Mouse (Mus musculus) myocyte (in vitro differentiated cells): Measurements from ENCODE around the gene Tspyl3. TPM values are rescaled to one million over a fixed set of nuclear protein-coding genes. Genes with fewer than 3 reads are reported as not detected.
A peak's percentile ranks its signal among the peaks of the same experiment; 100 is the strongest.

ENCODE experiments used
- H3K27me3 ChIP-seq: one replicate; pipeline ENCODE4 v1.6.1; 2011; ENCODE audit not compliant: control insufficient read depth, insufficient read depth, insufficient read length
- H3K36me3 ChIP-seq: one replicate; pipeline ENCODE4 v1.6.1; 2011; ENCODE audit not compliant: control insufficient read depth, insufficient read depth
- H3K4me2 ChIP-seq: one replicate; pipeline ENCODE4 v1.6.1; 2011; ENCODE audit warnings: low read depth, control low read depth
- H3K4me3 ChIP-seq: one replicate; pipeline ENCODE4 v1.5.1; 2011; ENCODE audit warnings: mild to moderate bottlenecking, control low read depth, moderate library complexity
- H3K79me2 ChIP-seq: one replicate; pipeline ENCODE4 v1.6.1; 2011; ENCODE audit not compliant: control insufficient read depth, insufficient read depth
- H3ac ChIP-seq: one replicate; pipeline ENCODE4 v1.6.1; 2011; ENCODE audit not compliant: control insufficient read depth, insufficient read length
- CEBPB ChIP-seq: IDR thresholded peaks from 2 replicates; pipeline ENCODE4 v1.6.1; 2011; ENCODE audit warnings: mild to moderate bottlenecking, moderate library complexity; ENCODE audit not compliant: poor library complexity, insufficient read depth, severe bottlenecking
- E2F4 ChIP-seq: IDR thresholded peaks from one replicate; pipeline ENCODE4 v1.6.1; 2011; ENCODE audit warnings: mild to moderate bottlenecking, control low read depth, moderate library complexity; ENCODE audit not compliant: insufficient read depth
- MAX ChIP-seq: IDR thresholded peaks from one replicate; pipeline ENCODE4 v1.6.1; 2011; ENCODE audit warnings: low read depth, mild to moderate bottlenecking, control low read depth
- MYOD1 ChIP-seq, 3 experiments: IDR thresholded peaks; one replicate each; pipeline ENCODE4 v1.6.1; 2011; ENCODE audit warnings: control low read depth in 2 of 3, low read depth in 2 of 3, mild to moderate bottlenecking in 2 of 3, moderate library complexity in 1 of 3; ENCODE audit not compliant: insufficient read length in 2 of 3, control insufficient read depth in 1 of 3
- MYOG ChIP-seq, 3 experiments: IDR thresholded peaks; one replicate each; pipeline ENCODE4 v1.6.1; 2011; ENCODE audit warnings: control low read depth in 2 of 3, low read depth in 2 of 3, mild to moderate bottlenecking in 2 of 3; ENCODE audit not compliant: insufficient read length in 2 of 3, control insufficient read depth in 1 of 3, insufficient read depth in 1 of 3
- POLR2A ChIP-seq: IDR thresholded peaks from one replicate; pipeline ENCODE4 v1.6.1; 2011; ENCODE audit warnings: low read depth, mild to moderate bottlenecking, control low read depth, moderate library complexity; ENCODE audit not compliant: insufficient read length
- POLR2AphosphoS2 ChIP-seq: IDR thresholded peaks from one replicate; pipeline ENCODE4 v1.6.1; 2011; ENCODE audit warnings: low read depth, control low read depth; ENCODE audit not compliant: insufficient read length
- REST ChIP-seq: IDR thresholded peaks from one replicate; pipeline ENCODE4 v1.6.1; 2011; ENCODE audit warnings: mild to moderate bottlenecking, control low read depth, moderate library complexity; ENCODE audit not compliant: insufficient read depth, insufficient read length
- SRF ChIP-seq: IDR thresholded peaks from one replicate; pipeline ENCODE4 v1.6.1; 2011; ENCODE audit warnings: low read depth; ENCODE audit not compliant: control insufficient read depth, insufficient read length
- TCF12 ChIP-seq: IDR thresholded peaks from one replicate; pipeline ENCODE4 v1.6.1; 2011; ENCODE audit warnings: mild to moderate bottlenecking, control low read depth; ENCODE audit not compliant: poor library complexity, insufficient read depth, severe bottlenecking
- TCF3 ChIP-seq: IDR thresholded peaks from one replicate; pipeline ENCODE4 v1.6.1; 2011; ENCODE audit warnings: low read depth, control low read depth; ENCODE audit not compliant: insufficient read length
- USF1 ChIP-seq: IDR thresholded peaks from one replicate; pipeline ENCODE4 v1.6.1; 2011; ENCODE audit warnings: low read depth, mild to moderate bottlenecking, control low read depth, moderate library complexity
- polyA plus RNA-seq: library from polyadenylated mRNA; unstranded; fragments of >200 nt; fragmentation: generic; extraction: Trizol; gene quantifications from one replicate; pipeline ENCODE4 v1.2.1, GENCODE M21; 2012; ENCODE audit warnings: missing spikeins

The Tspyl3 gene
- polyA plus RNA-seq, 1 experiment, result 0.12 TPM

DNA sequence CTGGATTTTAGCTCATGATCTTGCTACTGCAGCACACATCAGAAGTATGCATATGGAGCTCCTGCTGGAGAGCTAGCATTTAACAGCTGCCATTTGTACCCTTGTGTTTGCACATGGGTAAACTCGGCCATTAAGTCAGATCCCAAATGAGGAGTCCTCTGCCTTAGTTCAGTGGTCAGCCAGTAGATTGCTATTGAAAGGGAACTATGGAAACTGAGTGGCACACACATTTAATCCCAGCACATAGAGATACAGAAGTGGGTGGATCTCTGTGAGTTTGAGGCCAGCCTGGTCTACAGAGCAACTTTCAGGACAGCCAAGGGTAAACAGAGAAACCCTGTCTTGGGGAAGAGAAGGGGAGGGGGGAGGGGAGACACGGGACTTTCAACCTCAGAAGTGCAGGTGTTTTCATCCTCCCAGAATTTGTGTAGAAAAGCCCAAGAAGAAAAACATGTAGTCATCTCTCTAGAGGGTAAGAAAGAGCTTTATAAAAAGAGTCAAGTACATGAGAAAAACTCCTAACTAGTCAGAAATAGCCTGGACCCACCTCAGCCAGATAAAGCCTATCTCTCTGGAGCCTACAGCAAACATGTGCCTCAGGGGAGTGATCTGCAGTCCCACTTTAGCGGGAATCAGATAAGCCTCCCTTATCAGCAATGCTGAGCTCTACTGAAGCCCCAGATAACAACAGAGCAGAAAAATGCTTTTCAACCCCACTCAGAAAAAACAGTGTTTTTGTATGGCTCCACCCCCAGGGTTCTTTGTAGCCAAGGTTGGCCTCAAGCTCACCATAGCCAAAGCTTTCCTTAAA lies 34.8 kb upstream of the Tspyl3 start:
- TF ChIP-seq POLR2AphosphoS2, result no peak
- no peak for TF ChIP-seq MYOG (IDR thresholded peaks at IDR 0.05; ENCODE audit: control insufficient read depth in 1 of 3, insufficient read depth in 1 of 3, insufficient read length in 2 of 3, low read depth in 2 of 3)
- TF ChIP-seq E2F4, result no peak
- TF ChIP-seq REST, result no peak
- no peak for TF ChIP-seq CEBPB
- TF ChIP-seq SRF, result no peak
- TF ChIP-seq TCF3, result no peak
- no peak for TF ChIP-seq POLR2A
- no peak for TF ChIP-seq USF1
- no peak for TF ChIP-seq TCF12
- no peak for TF ChIP-seq MYOD1 (IDR thresholded peaks at IDR 0.05; ENCODE audit: control insufficient read depth in 1 of 3, insufficient read length in 2 of 3, low read depth in 2 of 3)
- no peak for TF ChIP-seq MAX
- Histone ChIP-seq H3ac (no peak overlapping the region), H3K27me3 (no peaks in the 10 kb centered on the region), H3K4me2 (no peak overlapping the region), H3K79me2 (no peaks in the 10 kb centered on the region), H3K36me3 (no peaks in the 10 kb centered on the region), H3K4me3 (no peak overlapping the region)

DNA sequence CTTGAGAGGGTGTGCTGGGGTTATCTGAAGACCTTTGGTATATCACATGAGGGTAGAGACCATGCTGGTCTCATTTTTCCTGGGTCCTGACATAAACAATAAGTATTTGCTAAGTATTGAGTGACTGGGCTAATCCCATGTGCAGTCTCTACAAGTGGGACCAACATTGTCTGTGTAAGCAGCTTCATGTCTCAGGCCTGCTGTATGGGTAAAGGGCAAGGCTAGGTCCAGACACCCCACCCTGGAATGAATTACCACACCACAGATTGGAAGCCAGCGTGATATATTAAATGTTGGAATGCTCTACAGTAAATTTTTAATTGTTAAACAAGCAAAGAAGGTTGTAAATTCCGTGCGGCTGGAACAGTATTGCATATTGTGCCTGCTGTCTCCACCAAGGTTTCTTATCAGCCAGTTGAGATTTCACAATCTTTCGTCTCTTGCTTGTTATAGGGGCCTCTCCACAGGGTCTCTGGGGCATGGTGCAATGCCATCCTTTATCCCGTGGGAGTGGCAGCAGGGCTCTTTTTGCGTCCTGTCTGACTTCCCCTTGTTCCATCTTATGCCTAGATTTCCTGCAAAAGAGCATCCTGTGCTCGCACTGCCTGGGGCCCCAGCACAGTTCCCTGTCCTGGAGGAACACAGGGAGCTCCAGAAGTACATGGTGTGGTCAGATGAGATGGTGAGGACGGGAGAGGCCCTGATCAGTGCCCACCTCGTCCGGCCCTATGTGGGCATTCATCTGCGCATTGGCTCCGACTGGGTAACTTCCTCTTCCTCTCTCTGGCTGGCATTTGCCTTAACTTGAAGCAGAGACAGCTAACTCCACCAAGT lies 34.0 kb upstream of the Tspyl3 start:
- Histone ChIP-seq H3K79me2 (no peaks in the 10 kb centered on the region), H3K4me2 (no peak overlapping the region), H3K36me3 (no peaks in the 10 kb centered on the region), H3ac (no peak overlapping the region), H3K27me3 (no peaks in the 10 kb centered on the region), H3K4me3 (no peak overlapping the region)
- TF ChIP-seq REST (no peak), SRF (no peak), POLR2A (no peak), MAX (no peak), CEBPB (no peak), TCF12 (no peak), MYOG (IDR thresholded peaks at IDR 0.05; ENCODE audit: control insufficient read depth in 1 of 3, insufficient read depth in 1 of 3, insufficient read length in 2 of 3, low read depth in 2 of 3) (no peak), TCF3 (no peak), MYOD1 (IDR thresholded peaks at IDR 0.05; ENCODE audit: control insufficient read depth in 1 of 3, insufficient read length in 2 of 3, low read depth in 2 of 3) (no peak)

DNA sequence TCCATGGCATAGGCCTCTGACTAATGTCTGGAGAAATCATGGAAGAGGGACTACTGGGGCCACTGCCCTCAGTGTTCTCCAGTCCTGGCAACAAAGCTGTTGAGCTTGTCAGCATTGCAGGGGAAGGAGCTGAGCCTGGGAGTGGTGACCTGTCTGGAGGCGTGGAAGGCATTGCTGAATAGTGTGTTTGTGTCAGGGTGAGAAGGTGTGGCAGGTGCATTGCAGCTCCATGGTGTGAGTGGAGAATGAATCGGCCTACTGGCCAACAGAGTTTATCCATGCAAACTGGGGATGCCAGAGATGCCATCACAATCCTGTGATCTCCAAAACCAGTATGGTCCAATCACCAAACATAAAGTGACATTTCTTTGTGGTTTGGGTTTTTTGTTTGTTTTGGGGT lies 31.4 kb upstream of the Tspyl3 start:
- Histone ChIP-seq H3K4me3 (no peak overlapping the region), H3K27me3 (no peaks in the 10 kb centered on the region), H3K36me3 (no peaks in the 10 kb centered on the region), H3K4me2 (no peak overlapping the region), H3ac (no peak overlapping the region), H3K79me2 (no peaks in the 10 kb centered on the region)
- TF ChIP-seq MYOD1 (IDR thresholded peaks at IDR 0.05; ENCODE audit: control insufficient read depth in 1 of 3, insufficient read length in 2 of 3, low read depth in 2 of 3), result peak in 2 of 3 experiments; percentile 40 to 80
- TF ChIP-seq SRF, result no peak
- TF ChIP-seq POLR2A, result no peak

DNA sequence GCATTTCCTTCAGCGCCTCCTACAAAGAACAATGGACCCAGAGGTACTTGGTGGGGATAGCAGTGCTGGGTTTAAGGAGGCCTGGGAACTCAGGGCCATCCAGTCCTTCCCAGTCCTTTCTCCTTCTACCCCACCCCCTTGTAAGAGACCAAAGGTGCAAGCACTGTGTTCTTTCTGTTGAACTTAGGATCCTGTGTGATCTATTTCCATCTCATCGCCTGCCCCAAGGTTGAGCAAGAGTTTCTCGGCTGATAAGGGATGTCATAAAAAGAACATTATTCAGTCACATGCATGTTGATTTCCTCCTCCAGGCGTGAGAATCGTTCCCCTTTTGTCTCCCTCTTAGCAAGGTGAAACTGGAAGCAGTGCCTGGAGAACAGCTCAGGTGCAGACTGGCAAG lies 24.5 kb upstream of the Tspyl3 start:
- TF ChIP-seq SRF, result no peak
- no peak for TF ChIP-seq CEBPB
- no peak for TF ChIP-seq POLR2A
- H3K36me3 ChIP-seq, result peaks cover 16% of the 10 kb centered on the region
- H3K4me3 ChIP-seq, result no peak overlapping the region
- no peak overlapping the region for H3ac ChIP-seq
- H3K79me2 ChIP-seq, result no peaks in the 10 kb centered on the region
- H3K4me2 ChIP-seq, result no peak overlapping the region
- H3K27me3 ChIP-seq, result no peaks in the 10 kb centered on the region

DNA sequence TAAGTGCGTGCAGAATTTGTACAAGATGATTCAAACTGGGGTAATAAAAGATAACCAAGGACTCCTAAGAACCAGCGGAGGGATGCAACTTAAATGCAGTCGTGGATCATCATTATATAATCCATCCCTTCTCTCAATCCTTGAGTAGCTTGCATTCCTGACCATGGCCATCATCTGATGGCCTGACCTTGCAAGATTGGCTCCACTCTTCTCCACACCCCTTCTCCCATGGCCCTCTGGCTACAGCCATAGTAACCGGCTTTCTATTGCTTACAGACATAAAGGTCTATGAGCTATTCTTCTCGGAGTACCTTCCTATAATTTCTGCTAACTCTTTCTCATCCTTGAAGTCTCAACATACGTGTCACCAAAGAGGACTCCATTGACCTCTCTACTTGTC lies 16.9 kb upstream of the Tspyl3 start:
- H3K36me3 ChIP-seq, result peaks cover 4% of the 10 kb centered on the region
- H3ac ChIP-seq, result peak overlapping the region; percentile 76
- peaks cover 39% of the 10 kb centered on the region for H3K79me2 ChIP-seq
- no peaks in the 10 kb centered on the region for H3K27me3 ChIP-seq
- H3K4me2 ChIP-seq, result peak overlapping the region; percentile 86
- H3K4me3 ChIP-seq, result peak overlapping the region; percentile 97
- no peak for TF ChIP-seq MAX
- no peak for TF ChIP-seq POLR2AphosphoS2
- TF ChIP-seq MYOG (IDR thresholded peaks at IDR 0.05; ENCODE audit: control insufficient read depth in 1 of 3, insufficient read depth in 1 of 3, insufficient read length in 2 of 3, low read depth in 2 of 3), result no peak
- TF ChIP-seq MYOD1 (IDR thresholded peaks at IDR 0.05; ENCODE audit: control insufficient read depth in 1 of 3, insufficient read length in 2 of 3, low read depth in 2 of 3), result no peak
- TF ChIP-seq POLR2A, result no peak
- no peak for TF ChIP-seq TCF12
- no peak for TF ChIP-seq USF1
- no peak for TF ChIP-seq CEBPB
- no peak for TF ChIP-seq SRF
- no peak for TF ChIP-seq TCF3
- no peak for TF ChIP-seq E2F4
- no peak for TF ChIP-seq REST
